Mouse (Mus musculus) left cerebral cortex, postnatal 14 days (tissue): ENCODE results near the gene Dennd1b. TPM values are rescaled to one million over a fixed set of nuclear protein-coding genes. Genes with fewer than 3 reads are reported as not detected.

ENCODE experiments used
- DNase-seq, 2 experiments: peaks; one replicate each; pipeline ENCODE4 v3.0.0; 2021 to 2022; ENCODE audit warnings: low spot score in 2 of 2, mixed read lengths in 1 of 2
- intact Hi-C: fragments of 180-260 bp; cut with DNase I; formaldehyde crosslinking; loops from one replicate; pipeline ENCODE4 v1.15.1; 2025
- long read RNA-seq, 2 experiments: library from polyadenylated mRNA; stranded (forward); transcript quantifications; one replicate each; pipeline ENCODE4 v2.0.0; 2021
- total RNA-seq, 2 experiments: library from RNA; stranded (reverse); gene quantifications; 2 replicates each; pipeline ENCODE4 v1.2.3; 2021

Dennd1b gene
- total RNA-seq = 10 to 100 TPM; 19.2 to 19.9 TPM
- long read RNA-seq, experiment 1 = 0 reads
- long read RNA-seq, experiment 2, partial matches to known transcripts = 0 of 3 reads
- long read RNA-seq, experiment 2, other reads (novel, unspliced or antisense) = 3 of 3 reads

GRCm38 (mm10) chr1:138963161-138963867 lies at the start of gene Dennd1b:
Dennd1b (plus strand) TSS chr1:138963435.
- peak; percentile 53 to 55 for DNase-seq
- intact Hi-C loops = no loop called here

DNA sequence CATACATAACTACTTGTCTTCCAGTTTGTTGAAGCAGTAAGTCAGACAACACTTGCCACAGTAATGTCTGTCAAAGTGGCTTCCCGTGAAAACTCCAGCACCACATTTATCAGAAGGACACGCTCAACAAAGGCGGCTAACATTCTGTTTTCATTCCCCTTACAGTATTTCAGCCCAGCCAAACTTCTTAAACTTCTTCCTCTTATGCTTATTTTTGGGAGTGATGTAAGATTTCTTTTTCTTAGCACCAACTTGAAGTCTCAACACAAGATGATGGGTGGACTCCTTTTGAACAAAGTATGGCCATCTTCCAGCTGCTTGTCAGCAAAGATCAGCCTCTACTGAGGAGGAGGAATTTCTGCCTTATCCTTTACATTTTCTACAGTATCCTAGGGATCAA lies 47.6 kb upstream of the Dennd1b start:
- intact Hi-C loops = no loop called here

GRCm38 (mm10) chr1:138919601-138920000 lies 43.6 kb upstream of the Dennd1b start:
- DNase-seq = no peak
- intact Hi-C loops = no loop called here

More for the DNA sequence above, 47.6 kb upstream of the Dennd1b start:
- no peak for DNase-seq

DNA sequence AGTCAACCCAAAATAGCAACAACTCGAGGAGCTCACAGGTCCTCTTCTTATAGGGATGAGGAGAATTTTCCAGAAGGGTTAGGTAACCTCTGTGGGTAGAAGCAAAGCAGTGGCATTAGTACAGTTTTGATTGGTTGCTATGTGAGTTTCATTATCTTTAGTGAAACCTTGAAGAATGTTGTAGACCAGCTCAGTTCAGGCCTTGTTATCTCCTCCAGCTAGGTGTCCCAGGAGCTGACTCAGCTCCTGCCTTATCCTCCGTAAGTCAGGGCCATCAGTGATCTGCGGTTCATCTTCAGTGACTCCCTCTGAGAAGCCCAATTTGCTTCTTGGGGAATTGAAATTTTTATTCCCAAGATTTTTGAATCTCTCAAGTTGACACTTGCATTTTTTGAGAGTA lies 43.2 kb upstream of the Dennd1b start:
- DNase-seq = no peak
- intact Hi-C loops = no loop called here

- intact Hi-C loops = no loop called here
- DNase-seq = no peak
These were observed 42.4 kb upstream of the Dennd1b start for GRCm38 (mm10) chr1:138920799-138921198.

- intact Hi-C loops = no loop called here
- no peak for DNase-seq
These were observed 40.3 kb upstream of the Dennd1b start for GRCm38 (mm10) chr1:138922886-138923285.

DNA sequence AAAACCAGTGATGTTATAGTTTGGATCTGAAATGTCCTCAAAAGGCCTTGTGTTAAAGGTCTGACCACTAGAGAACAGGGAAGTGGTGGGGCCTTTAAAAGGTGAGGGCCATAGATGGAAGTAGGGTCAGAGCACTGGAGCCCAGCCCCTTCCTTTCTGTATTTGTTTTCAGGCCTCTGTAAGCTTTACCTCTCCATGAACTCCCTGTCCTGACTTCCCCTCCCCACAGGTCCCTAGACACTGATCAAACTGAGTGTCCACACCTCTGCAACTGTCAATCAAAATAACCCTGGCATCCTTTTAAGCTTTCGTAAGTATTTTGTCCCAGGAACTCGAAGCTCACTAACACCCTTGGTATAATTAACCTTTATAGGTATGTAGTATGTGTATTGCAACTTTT lies 39.0 kb upstream of the Dennd1b start:
- intact Hi-C loops = no loop called here

DNA sequence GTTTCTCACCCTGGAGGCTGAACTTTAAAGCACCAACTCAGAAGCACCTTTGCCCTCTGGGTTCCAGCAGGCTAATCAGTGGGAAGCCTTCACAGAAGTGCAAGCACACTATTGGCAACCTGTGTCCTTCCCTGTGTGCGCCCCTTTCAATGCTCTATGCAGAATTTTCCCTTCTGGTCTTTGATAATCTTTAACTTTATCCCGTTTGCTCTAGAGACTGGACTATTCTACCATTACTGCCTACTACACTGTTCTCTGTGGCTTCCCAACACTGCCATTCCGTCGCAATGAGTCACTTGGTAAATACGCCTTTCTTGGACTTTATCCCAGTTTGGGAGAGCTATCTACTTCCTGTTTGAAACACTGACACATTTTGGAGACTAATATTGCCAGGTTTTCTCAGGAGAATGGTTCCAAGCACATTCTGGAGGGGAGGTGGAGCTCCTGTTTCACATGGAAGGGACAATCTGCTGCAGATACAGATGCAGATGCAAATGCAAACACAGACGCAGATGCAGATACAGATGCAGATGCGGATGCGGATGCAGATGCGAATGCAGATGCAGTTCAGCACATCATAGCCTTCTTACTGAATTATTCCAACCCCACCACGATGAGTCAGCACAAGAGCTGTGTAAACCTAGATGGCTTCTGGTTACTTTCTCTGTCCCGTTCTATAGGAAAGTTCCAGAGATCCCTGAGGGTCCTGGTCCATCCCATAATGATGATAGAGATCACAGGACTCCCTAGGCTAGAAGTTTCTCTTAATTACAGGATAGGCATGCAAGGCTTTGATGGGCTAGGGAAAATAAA lies 34.4 kb upstream of the Dennd1b start:
- peak; percentile 37 to 78 for DNase-seq
- intact Hi-C loops = no loop called here

More for the DNA sequence above, 39.0 kb upstream of the Dennd1b start:
- DNase-seq = no peak

DNA sequence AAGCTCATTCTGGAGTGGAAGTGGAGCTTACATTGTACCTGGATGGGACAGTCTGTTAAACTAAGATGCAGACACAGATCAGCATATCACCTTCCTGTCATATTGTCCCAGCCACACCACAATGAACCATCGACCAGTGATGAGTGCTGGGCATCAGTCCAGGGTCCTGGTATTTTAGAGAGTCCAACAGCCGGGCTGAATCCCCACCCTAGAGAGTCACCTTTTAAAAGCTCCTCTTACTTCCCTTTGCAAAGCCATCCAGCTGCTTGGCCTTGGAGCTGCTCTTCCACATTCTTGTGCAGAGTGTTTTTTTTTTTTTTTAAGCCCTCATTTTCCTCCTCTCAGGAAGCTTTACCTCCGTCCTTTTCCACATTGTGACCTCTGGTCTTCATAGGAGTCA lies 33.2 kb upstream of the Dennd1b start:
- intact Hi-C loops = no loop called here
- DNase-seq = no peak

GRCm38 (mm10) chr1:138930856-138931255 lies 32.4 kb upstream of the Dennd1b start:
- DNase-seq = no peak
- intact Hi-C loops = no loop called here

DNA sequence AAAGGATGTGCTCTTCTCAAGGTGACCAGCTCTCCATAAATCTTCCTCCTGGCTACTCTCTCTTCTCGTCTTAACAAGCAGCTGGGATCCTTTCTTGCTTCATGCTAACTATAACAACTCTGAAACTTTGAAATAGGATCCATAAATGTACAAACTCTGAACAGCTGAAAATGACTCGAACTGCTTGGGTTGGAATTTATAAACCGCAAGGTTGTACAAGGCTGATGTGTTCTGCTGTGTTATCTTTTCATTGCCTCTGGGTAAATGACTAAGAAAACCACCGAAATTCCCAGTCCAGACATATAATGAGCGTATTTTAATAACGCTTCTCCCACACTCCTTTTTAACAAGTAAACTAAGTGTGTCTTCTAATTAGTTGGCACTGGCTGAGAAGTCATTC lies 27.1 kb upstream of the Dennd1b start:
- no peak for DNase-seq
- intact Hi-C loops = no loop called here

- no peak for DNase-seq
- intact Hi-C loops = no loop called here
These were observed 25.4 kb upstream of the Dennd1b start for GRCm38 (mm10) chr1:138937686-138938370.

DNA sequence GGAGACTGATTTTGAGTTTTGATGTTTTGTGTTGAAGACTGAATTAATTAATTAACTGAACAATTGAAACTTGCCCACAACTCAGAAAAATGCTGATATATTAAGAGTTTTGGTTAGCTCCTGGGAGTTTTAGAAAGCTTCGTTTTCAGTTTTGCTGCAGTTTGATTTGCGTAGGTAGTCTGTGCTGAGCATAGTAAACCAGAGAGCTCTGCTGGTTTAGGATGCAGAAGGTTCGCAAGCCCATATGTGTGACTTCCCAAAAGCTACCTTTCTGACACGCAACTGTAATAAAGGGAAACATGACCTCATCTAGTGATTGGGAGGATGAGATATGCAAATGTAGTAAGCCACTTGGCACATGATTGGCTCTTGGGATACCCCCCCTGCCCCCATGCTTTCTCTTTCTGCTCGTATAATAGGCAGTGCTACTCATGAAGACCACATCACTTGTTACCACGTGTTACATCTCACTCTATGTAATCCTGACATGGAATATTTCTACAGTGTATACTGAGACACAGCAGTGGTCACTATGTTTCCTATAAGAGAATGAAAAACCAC lies 23.6 kb upstream of the Dennd1b start:
- intact Hi-C loops = no loop called here
- DNase-seq = no peak

DNA sequence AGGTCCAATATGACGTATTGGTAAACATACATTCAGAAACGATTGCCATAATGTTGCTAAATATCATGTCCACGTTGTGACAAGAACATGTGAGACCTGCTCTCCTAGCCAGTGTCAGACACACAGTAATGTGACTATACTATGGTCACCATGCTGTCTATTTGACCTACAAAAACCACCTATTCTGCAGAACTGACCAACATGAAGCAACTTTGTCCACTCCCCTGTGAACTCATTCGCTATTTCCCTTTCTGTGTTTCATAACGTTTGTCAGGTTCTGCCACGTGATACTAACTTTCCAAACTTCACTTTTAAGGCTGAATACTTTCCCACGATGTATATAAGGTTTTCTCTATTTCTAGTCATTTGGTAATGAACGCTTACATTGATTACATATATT lies 22.8 kb upstream of the Dennd1b start:
- intact Hi-C loops = no loop called here
- no peak for DNase-seq

GRCm38 (mm10) chr1:138952173-138952572 lies 11.1 kb upstream of the Dennd1b start:
- DNase-seq = no peak
- intact Hi-C loops = no loop called here

DNA sequence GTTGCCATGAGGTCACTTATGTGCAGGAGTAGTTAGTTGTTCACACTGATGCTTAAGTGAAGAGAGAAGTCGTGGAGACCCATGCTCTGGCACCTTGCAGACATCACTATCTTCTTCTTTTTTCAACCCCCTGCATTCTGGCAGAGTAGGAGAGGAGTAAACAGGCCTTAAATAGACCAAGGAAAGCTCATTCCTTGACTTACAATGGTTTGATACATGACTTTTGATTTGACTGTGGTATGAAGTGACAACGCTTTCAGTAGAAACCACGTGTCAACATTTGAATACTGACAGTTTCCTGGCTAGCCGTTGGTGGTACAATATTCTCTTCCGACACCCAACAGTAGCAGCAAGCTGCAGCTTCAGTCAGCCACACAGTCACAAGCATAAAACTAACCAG lies 8.3 kb upstream of the Dennd1b start:
- no peak for DNase-seq
- intact Hi-C loops = no loop called here

DNA sequence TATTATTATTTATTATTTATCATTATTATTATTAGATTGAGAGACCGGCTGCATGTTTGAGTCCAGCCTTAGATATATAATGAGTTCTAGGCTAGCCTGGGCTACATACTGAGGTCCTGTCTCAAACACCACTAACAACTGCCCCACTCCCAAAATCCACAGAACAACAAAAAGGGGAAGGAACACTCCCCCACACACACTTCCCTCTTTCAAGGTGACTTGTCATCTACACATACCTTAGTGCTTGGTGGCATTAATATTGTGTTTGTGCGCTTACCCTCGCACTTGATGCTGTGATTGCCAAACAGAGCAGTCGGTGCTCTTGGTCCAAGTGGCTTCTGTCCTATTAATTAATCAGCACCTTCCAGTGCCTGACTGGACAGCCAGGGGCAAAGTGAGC lies 7.8 kb upstream of the Dennd1b start:
- intact Hi-C loops = no loop called here
- no peak for DNase-seq

DNA sequence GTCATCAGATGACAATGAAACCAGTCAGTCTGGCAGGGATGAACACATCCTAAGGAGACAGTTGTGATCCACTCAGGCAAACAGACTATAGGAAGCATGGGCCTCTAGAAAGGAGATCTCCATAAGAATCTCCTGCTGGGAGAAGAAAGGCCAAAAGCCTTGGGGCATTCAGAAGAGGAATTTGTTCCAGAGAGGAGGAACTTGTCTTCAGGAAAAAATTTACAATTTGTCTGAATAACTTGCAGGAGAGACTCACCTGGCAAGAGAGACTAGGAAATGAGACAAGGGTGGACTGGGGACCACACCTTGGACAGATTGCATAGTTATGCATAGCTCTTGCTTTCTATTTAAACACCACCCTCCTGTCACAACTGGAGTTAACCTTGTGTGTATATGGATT lies 6.7 kb upstream of the Dennd1b start:
- no peak for DNase-seq
- intact Hi-C loops = no loop called here

- intact Hi-C loops = no loop called here
These were observed 6.1 kb upstream of the Dennd1b start for GRCm38 (mm10) chr1:138957111-138957510.

GRCm38 (mm10) chr1:138958863-138959262 lies 4.4 kb upstream of the Dennd1b start:
- intact Hi-C loops = no loop called here
- no peak for DNase-seq

More at GRCm38 (mm10) chr1:138957111-138957510, 6.1 kb upstream of the Dennd1b start:
- DNase-seq = no peak
